Mouse (Mus musculus) midbrain, embryonic 10.5 days (tissue): ENCODE data around the gene Pitpnb. TPM values are rescaled to one million over a fixed set of nuclear protein-coding genes. Genes with fewer than 3 reads are reported as not detected.

ENCODE experiments used
- DNase-seq: peaks from one replicate; pipeline ENCODE4 v3.0.0-alpha.2; 2017; ENCODE audit warnings: low spot score
- H3K27ac ChIP-seq: fragments of 300-500 bp; sonication (generic); replicated peaks from 2 replicates; pipeline ENCODE4 v1.5.1; 2016; ENCODE audit warnings: mild to moderate bottlenecking
- H3K27me3 ChIP-seq: fragments of 300-500 bp; sonication (generic); 2 replicates; pipeline ENCODE4 v1.6.1; 2016; ENCODE audit warnings: low read depth, mild to moderate bottlenecking; ENCODE audit not compliant: poor library complexity, severe bottlenecking
- H3K36me3 ChIP-seq: fragments of 300-500 bp; sonication (generic); 2 replicates; pipeline ENCODE4 v1.6.1; 2016; ENCODE audit warnings: mild to moderate bottlenecking, moderate library complexity
- H3K4me1 ChIP-seq: fragments of 300-500 bp; sonication (generic); 2 replicates; pipeline ENCODE4 v1.6.1; 2016
- H3K4me3 ChIP-seq: fragments of 300-500 bp; sonication (generic); 2 replicates; pipeline ENCODE4 v1.5.1; 2016; ENCODE audit warnings: mild to moderate bottlenecking, moderate library complexity
- H3K9me3 ChIP-seq: fragments of 300-500 bp; sonication (generic); replicated peaks from 2 replicates; pipeline ENCODE4 v1.6.1; 2016; ENCODE audit warnings: mild to moderate bottlenecking
- WGBS: fragments of 180-500 bp; shearing (Covaris S2); methylation state at CpG from one replicate; pipeline ENCODE4 v1.1.7; 2016; 5-methylcytosine and 5-hydroxymethylcytosine counted together
- polyA plus RNA-seq: library from polyadenylated mRNA; unstranded; fragments of >200 nt; fragmentation: Nextera tagmentation; extraction: Ambion mirVana; gene quantifications from 2 replicates; pipeline ENCODE4 v1.2.1, GENCODE M21; 2016

Pitpnb gene
- polyA plus RNA-seq, 1 experiment from 2014 or later, result 129 TPM

DNA sequence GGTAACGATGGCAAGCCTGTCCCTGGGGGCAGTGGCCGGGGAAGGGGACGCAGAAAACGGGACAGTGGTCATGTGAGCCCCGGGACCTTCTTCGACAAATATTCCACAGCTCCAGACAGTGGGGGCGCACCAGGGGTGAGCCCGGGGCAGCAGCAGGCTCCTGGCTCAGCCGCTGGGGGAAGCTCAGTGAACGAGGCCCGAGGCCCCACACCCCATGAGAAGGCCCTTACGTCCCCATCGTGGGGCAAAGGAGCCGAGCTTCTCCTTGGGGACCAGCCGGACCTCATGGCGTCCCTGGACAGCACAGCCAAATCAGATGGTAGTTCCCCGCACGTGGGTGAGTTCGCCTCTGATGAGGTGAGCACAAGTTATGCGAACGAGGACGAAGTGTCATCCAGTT is 90.3 kb downstream of the Pitpnb start:
- WGBS, result 25% methylated on average over 22 of the region's 22 CpGs
- DNase-seq, result peak; percentile 63
- Histone ChIP-seq H3K4me3 (peak overlapping the region; percentile 98), H3K27ac (peak overlapping the region; percentile 96), H3K36me3 (peaks cover 73% of the 10 kb centered on the region), H3K9me3 (no peaks in the 10 kb centered on the region), H3K4me1 (peaks cover 85% of the 10 kb centered on the region), H3K27me3 (no peaks in the 10 kb centered on the region; the same call in 1 of the 2 replicates)

DNA sequence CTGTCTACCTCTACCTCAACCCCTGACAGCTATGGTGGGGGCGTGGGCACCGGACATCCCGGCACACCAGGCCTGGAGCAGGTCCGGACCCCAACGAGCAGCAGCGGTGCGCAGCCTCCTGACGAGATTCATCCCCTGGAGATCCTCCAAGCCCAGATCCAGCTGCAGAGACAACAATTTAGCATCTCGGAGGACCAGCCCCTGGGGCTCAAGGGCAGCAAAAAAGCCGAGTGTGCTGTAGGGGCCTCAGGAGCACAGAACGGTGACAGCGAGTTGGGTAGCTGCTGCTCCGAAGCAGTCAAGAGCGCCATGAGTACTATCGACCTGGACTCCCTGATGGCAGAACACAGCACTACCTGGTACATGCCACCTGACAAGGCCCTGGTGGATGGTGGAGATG is 90.9 kb downstream of the Pitpnb start:
- H3K4me3 ChIP-seq, result peak overlapping the region; percentile 98
- WGBS, result 42% methylated on average over 15 of the region's 15 CpGs
- H3K27me3 ChIP-seq, result no peaks in the 10 kb centered on the region; the same call in 1 of the 2 replicates
- H3K27ac ChIP-seq, result peak overlapping the region; percentile 96
- H3K4me1 ChIP-seq, result peaks cover 89% of the 10 kb centered on the region
- peak; percentile 40 for DNase-seq
- H3K9me3 ChIP-seq, result no peaks in the 10 kb centered on the region
- H3K36me3 ChIP-seq, result peaks cover 79% of the 10 kb centered on the region

DNA sequence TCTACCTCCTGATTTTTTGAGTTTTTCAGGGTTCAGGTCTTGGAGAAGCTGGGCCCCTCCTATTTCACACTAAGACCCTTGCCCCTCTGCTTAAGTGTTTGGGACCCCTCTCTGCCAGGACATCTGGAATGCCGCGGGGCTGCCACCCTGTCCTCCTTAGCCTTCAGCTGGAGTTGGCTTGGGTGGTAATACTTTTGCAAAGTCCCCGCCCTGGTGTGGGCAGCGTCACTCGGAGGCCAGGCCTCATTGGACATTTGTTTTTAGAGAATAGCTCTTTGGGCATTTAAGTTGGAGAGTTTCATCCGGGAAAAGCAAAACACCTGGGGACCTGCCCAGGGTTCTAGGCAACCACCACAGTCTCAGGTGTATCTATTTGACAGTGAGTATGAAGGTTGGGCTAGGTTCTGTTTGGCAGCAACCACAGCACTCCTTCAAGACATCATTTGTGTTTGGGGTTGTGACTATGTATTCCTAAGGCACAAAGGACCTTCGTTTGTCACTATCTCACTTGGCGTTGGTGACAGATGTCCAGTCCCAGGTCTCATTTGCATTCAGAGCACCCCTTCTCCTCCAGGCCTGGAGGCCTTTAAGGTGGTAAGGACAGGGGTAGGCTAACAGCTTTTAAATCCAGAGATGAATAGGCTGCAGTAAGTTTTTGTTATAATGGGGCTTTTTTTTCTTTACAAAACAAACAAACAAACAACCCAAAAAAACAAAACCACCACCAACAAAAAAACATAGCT is 91.7 kb downstream of the Pitpnb start:
- Histone ChIP-seq H3K27me3 (no peaks in the 10 kb centered on the region; the same call in 1 of the 2 replicates), H3K4me3 (peak overlapping the region; percentile 98), H3K4me1 (peaks cover 91% of the 10 kb centered on the region), H3K9me3 (no peaks in the 10 kb centered on the region), H3K27ac (peak overlapping the region; percentile 96), H3K36me3 (peaks cover 87% of the 10 kb centered on the region)
- no peak for DNase-seq
- WGBS, result 40% methylated on average over 8 of the region's 8 CpGs

DNA sequence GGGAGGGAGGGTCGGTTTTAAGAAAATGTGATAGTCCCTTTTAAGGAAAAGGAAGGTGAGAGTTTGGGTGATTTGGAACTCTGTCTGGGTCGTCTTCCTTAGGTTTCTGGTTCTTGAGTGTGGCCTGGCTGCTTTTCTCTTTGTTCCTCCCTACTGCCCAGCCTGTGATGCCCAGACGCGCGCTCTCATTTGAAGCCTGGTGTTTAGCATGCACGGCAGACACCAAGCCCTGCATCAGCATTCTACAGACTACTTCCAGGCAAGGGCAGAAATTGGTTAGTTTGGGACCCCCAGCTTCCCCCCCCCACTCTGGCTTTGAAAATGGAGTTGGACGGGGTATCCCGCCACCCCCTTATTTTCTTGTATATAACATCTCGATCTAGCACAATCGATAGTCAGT is 92.4 kb downstream of the Pitpnb start:
- WGBS, result 55% methylated on average over 10 of the region's 10 CpGs
- Histone ChIP-seq H3K9me3 (no peaks in the 10 kb centered on the region), H3K4me1 (peaks cover 99% of the 10 kb centered on the region), H3K36me3 (peaks cover 95% of the 10 kb centered on the region), H3K27me3 (no peaks in the 10 kb centered on the region; the same call in 1 of the 2 replicates), H3K27ac (peak overlapping the region; percentile 96), H3K4me3 (peak overlapping the region; percentile 98)
- peak; percentile 56 for DNase-seq

DNA sequence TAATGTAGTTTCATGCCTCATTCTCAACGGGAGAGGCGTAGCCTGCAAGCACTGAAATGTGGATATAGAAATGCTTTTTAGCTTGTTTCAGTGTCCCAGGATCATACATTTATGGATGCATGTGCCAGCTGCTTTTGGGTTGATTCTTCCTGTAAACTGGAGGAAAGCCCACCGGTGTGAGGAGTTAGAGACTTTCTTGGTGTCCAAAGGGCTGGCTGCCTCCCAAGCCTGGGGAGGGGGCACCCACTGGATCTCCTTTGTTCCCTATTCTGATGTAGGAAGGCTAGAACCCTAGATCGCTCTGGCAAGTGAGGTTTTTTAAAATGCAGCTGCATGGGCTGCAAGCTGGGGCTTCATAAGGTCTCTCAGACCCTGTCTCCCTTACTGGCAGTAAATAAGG is 93.1 kb downstream of the Pitpnb start:
- peaks cover 95% of the 10 kb centered on the region for H3K36me3 ChIP-seq
- no peaks in the 10 kb centered on the region; the same call in 1 of the 2 replicates for H3K27me3 ChIP-seq
- peaks cover 99% of the 10 kb centered on the region for H3K4me1 ChIP-seq
- H3K4me3 ChIP-seq, result peak overlapping the region; percentile 98
- peak overlapping the region; percentile 96 for H3K27ac ChIP-seq
- no peak for DNase-seq
- no peaks in the 10 kb centered on the region for H3K9me3 ChIP-seq
- 78% methylated on average over 4 of the region's 4 CpGs for WGBS

DNA sequence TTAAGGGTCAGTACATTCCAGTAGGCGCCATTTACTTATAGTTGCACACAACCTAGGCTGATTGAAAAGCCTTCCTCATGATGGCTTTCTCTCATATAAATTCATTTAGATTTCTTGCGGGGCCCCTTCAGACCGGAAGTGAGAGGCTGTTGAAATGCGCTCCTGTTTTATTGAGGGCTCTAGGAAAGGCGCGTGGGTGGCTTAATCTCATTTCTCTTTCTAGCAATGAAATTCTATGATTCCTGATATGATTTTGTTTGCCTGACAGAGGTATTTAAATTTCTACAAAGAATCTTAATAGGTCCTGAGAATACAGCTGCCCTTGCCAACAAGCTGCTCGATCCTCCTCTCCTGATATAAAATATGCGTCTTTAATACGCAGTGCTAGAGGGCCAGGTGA is 95.2 kb downstream of the Pitpnb start:
- Histone ChIP-seq H3K27me3 (no peaks in the 10 kb centered on the region), H3K36me3 (peaks cover 93% of the 10 kb centered on the region), H3K9me3 (no peaks in the 10 kb centered on the region), H3K27ac (0 out of 2 replicates have a peak overlapping the region, but pooled peaks have one; percentile 47), H3K4me1 (peaks cover 99% of the 10 kb centered on the region), H3K4me3 (peak overlapping the region; percentile 36; the same call in 1 of the 2 replicates)
- no peak for DNase-seq
- WGBS, result 86% methylated on average over 9 of the region's 9 CpGs

DNA sequence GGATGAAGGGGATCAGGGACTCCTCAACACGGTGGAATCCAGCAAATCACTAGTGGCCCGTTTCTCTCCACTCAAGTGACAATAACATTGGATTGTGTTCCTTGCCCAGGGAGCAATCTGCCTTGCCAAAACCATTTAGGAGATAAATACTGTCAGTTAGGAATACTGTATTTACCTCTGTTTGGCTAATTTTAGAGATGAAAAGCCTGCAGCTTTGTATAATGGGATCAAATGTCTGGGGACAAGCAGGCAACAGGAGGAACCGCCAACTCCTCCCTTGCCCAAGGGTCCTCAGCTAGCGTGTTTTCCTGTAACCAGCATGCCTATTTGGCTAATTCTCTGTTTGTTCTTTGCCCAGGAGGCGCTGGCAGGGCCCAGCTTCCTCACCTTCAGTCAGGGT is 95.7 kb downstream of the Pitpnb start:
- no peak for DNase-seq
- no peaks in the 10 kb centered on the region for H3K9me3 ChIP-seq
- peak overlapping the region; percentile 36; the same call in 1 of the 2 replicates for H3K4me3 ChIP-seq
- peak overlapping the region; percentile 47; the same call in 1 of the 2 replicates for H3K27ac ChIP-seq
- H3K36me3 ChIP-seq, result peaks cover 93% of the 10 kb centered on the region
- H3K27me3 ChIP-seq, result no peaks in the 10 kb centered on the region
- H3K4me1 ChIP-seq, result peaks cover 99% of the 10 kb centered on the region
- 62% methylated on average over 5 of the region's 5 CpGs for WGBS

DNA sequence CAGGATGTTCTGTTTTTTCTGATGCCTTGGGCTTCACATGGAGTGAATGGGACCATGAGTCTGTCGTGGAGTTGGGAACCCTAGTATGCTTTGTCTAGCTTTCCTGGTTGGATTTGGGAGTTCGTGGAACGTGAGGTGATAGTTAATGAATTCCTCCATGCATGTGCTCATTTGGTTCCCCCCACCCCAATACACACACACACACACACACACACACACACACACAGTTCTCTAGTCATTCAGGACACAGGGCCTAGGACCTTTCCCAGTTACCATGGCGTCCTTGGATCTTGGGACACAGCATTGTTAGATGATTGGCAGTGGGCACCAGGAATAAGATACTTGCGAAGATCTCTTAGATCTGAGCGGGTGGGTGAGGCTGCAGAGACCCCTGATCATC is 98.3 kb downstream of the Pitpnb start:
- H3K27ac ChIP-seq, result peak overlapping the region; percentile 74
- peaks cover 94% of the 10 kb centered on the region for H3K36me3 ChIP-seq
- peaks cover 99% of the 10 kb centered on the region for H3K4me1 ChIP-seq

DNA sequence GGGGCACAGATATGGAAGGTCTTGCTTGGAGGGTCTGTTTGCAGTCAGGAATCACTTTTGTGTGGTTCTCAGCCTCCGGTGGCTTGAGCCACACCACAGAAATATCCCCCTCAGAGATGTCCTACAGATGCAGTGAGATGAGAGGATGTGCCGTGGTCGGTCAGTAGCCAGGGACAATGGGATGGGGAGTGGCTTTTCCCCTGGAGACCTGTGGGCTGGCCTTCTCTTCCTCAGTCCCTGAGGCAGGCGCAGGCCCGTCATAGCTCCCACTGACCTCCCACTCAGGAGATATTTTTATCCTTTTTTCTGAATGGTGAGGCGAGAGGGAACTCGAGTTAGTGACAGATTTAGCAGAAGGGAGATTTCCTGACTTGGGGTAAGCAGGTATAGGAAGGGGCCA is 99.2 kb downstream of the Pitpnb start:
- H3K27me3 ChIP-seq, result no peaks in the 10 kb centered on the region
- 30% methylated on average over 7 of the region's 7 CpGs for WGBS
- no peak for DNase-seq
- H3K4me3 ChIP-seq, result peak overlapping the region; percentile 36
- H3K36me3 ChIP-seq, result peaks cover 94% of the 10 kb centered on the region
- peaks cover 99% of the 10 kb centered on the region for H3K4me1 ChIP-seq
- peak overlapping the region; percentile 74 for H3K27ac ChIP-seq
- no peaks in the 10 kb centered on the region for H3K9me3 ChIP-seq

More for the DNA sequence above, 98.3 kb downstream of the Pitpnb start:
- DNase-seq, result no peak
- 61% methylated on average over 6 of the region's 6 CpGs for WGBS
- H3K4me3 ChIP-seq, result peak overlapping the region; percentile 36; the same call in 1 of the 2 replicates
- H3K9me3 ChIP-seq, result no peaks in the 10 kb centered on the region
- no peaks in the 10 kb centered on the region for H3K27me3 ChIP-seq

DNA sequence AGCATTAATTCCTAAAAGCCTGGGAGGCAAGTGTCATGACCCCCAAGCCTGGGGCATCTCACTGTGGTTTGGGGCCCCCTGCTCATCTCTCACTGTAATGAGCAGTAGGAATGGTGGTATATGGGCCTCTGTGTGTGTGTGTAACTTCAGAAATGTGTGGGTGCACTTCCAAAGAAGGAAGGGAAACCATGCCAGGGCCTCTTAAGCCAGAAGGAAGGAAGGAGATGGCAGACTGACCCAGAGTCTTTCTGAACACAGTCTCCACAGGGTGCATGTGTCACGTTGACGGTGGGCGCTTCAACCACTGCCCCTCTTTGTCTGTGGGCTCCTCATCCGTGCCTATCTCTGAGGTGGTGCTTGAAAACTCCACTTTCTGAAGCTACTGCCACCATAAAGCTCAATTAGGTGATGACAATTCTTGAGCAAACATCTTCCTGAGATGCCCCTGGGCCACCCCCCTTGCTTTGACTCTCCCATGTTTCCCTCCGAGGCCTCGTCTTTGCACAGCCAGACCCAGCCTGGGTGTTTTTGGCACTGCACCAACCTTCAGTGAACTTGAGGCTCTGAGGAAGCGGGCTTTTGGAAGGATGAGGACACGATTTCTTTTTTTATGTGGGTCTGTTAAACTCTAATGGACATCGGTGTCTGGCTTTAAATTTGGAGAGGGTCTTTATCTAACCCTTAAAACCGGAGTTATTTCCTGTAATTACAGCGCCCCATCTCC is 100.6 kb downstream of the Pitpnb start:
- Histone ChIP-seq H3K36me3 (peaks cover 95% of the 10 kb centered on the region), H3K4me1 (peaks cover 100% of the 10 kb centered on the region), H3K27me3 (no peaks in the 10 kb centered on the region), H3K27ac (peak overlapping the region; percentile 74; the same call in 1 of the 2 replicates), H3K4me3 (peak overlapping the region; percentile 2; the same call in 1 of the 2 replicates), H3K9me3 (no peaks in the 10 kb centered on the region)
- DNase-seq, result no peak
- 84% methylated on average over 11 of the region's 11 CpGs for WGBS

DNA sequence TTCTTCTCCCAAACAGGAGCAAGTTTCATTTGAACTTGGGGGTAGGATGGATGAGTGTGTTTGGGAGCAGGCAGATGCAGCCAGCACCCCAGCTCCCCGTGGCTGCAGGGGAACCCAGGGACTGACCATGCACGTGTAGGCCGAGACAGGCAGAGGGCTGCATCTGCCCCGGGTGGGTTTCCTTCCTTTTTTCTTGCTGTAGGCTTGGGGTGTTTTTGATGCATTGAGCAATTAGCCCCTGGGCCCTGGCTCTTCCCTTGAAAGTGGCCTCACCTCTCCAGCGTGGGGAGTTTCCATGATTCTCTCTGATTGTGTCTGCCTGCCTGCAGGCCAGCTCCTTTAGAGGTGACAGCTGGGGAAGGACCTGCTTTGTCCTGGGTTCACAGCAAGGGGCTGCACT is 102.3 kb downstream of the Pitpnb start:
- H3K36me3 ChIP-seq, result peaks cover 95% of the 10 kb centered on the region
- no peak overlapping the region for H3K4me3 ChIP-seq
- DNase-seq, result no peak
- WGBS, result 47% methylated on average over 5 of the region's 5 CpGs
- H3K27ac ChIP-seq, result peak overlapping the region; percentile 47; the same call in 1 of the 2 replicates
- no peaks in the 10 kb centered on the region for H3K9me3 ChIP-seq
- H3K4me1 ChIP-seq, result peaks cover 100% of the 10 kb centered on the region
- no peaks in the 10 kb centered on the region for H3K27me3 ChIP-seq

DNA sequence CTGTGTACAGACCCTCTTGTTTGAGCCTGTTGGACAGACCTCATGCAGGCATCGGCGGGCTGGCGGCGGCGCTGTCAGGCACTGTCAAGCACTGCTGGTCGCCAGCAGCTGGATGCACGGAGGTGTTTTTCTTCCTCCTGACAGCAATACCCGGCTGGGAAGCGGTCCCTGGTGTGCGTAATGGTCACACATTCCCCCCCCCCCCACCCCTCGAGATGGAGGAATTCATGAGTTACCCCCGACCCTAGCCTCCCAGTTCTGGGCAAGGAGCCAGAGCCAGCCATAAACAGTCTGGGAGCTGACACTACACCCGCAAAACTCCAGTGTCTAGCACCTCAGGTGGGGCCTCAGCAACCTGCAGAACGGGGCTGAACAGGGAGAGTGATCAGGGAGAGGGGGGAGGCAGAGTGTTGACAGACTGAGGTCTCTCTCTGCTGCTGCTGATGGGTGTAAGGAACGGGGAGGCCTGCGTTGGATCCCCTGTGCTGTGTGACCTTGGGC is 103.8 kb downstream of the Pitpnb start:
- Histone ChIP-seq H3K9me3 (no peaks in the 10 kb centered on the region), H3K27ac (0 out of 2 replicates have a peak overlapping the region, but pooled peaks have one; percentile 33), H3K36me3 (peaks cover 95% of the 10 kb centered on the region), H3K4me3 (no peak overlapping the region), H3K27me3 (no peaks in the 10 kb centered on the region), H3K4me1 (peaks cover 93% of the 10 kb centered on the region)
- no peak for DNase-seq
- WGBS, result 53% methylated on average over 16 of the region's 16 CpGs
